Mouse (Mus musculus): ENCODE results near the gene Itpr3. TPM values are rescaled to one million over a fixed set of nuclear protein-coding genes. Genes with fewer than 3 reads are reported as not detected.

Itpr3 gene
- polyA plus RNA-seq, 1 experiment, result 10.6 TPM

DNA sequence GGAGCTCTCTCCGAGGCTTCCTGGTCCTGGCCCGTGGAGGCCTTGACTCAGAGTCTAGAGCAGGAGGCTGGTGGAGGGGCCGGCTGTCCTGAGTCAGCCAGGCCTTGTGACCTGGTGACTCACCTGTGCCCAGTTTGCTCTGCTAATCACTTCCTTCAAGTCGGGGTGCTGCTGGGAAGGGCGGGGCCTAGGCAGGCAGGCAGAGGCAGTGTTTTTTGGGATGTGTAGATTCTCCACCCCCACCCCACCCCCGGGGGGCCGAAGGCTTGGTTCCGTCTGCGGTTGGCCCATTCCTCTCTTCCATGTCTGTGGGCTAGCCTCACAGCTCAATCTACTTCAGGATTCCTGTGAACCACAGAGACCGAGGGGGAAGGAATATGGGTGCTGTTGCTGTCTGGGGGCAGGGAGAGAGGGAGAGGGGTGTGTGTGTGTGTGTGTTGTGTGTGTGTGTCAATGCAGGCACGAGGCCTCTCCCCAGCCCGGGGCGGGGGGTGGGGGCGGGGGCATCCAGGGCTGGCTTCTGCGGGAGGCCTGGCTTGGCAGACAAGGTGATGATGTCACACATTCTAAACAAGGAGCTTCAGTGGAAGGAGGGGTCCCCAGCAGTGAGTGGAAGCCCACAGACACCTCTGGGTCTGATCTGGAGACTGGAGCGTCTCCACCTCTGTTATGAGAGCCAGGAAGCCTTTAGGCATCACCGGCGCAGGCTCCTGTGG lies 18.6 kb upstream of the Itpr3 start:
- no peak for DNase-seq (ENCODE audit: low read depth)

GRCm38 (mm10) chr17:27039432-27040102 lies 17.5 kb upstream of the Itpr3 start:
- no peak for DNase-seq (ENCODE audit: low read depth)

GRCm38 (mm10) chr17:27040304-27041045 lies 16.6 kb upstream of the Itpr3 start:
- no peak for DNase-seq (ENCODE audit: low read depth)

DNA sequence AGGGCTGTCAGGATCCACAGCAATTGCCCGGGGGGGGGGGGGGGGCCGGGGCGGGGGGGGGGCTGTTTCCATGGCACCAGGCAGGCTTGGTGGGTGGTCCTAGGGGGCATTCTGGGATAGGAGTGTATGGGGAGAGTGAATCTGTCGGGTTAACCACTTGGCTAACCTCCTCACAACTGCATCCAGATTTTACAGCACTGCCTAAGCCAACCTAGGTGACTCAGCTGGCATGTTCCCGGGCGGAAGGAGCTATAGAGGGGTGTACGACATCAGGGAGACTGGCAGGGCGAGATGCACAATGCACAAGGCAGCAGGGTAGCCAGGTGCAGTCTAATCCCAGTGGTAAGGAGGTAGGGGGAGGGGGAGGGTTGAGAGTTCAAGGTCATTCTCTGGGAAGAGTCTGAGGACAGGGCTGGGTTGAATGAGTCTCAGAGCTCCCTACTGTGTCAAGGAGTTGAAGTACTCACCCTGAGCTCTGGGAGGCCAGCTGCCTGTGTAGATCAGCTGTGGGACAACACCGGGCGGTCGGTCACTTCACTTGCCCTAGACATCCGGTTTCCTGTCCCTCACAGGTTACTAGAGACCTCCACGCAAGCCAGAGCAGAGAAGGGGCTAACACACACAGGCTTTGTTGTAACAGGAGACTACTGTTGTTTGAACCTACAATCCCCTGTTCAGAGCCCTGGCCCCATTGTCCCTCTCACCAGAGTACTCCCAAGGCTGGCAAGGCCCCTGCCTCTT lies 15.9 kb upstream of the Itpr3 start:
- no peak for DNase-seq (ENCODE audit: low read depth)

- DNase-seq (ENCODE audit: low read depth), result no peak
Measured at GRCm38 (mm10) chr17:27041787-27042055, 15.4 kb upstream of the Itpr3 start.

DNA sequence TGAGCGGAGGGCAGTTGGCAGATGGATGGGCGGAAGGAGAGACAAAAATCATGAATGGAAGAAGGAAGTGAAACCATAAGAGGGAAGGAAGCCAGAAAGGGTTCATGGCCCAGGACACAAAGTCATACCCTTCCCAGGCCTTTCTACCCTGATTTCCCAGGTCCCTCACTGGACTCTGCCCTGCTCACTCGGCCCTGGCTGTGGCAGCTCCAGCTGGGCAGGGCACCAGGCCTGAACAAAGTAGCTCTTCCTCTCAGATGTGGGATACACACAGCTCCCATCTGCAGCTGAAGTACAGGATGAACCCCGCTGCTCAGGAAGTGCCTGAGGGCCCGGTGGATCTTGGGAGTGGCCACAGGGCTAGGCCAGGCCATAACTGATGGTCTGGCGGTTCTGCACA lies 14.3 kb upstream of the Itpr3 start:
- DNase-seq (ENCODE audit: low read depth), result no peak

GRCm38 (mm10) chr17:27045164-27045563 lies 11.9 kb upstream of the Itpr3 start:
- no peak for DNase-seq (ENCODE audit: low read depth)

DNA sequence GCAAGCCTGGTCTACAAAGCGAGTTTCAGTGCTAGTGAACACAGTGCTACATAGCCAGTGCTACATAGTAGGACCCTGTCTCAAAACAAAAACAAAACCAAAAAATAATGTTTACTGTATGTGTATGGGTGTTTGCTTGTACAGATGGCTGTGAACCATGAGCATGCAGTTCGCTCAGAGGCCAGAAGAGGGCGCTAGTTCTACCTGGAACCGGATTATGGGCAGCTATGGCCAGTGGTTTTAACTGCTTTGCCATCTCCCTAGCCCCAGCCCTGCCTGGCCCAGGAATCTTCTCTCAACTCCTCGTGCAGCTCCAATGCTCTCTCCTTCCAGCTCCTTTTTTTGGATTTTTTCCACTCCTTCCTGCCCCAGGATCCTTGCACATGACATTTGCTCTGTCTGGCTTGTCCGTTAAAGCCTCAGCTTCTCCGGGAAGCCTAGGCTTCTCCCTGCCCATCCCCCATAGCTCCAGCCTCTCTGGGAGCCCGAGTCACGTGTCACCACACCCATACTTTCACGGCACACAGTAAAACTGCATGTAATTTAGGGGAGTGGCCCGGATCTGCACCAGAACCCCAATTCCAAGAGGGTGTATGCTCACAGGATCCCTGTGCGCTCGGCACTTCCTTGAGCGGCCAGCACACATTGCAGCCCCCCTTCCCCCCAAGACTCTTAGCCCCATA lies 9.2 kb upstream of the Itpr3 start:
- DNase-seq (ENCODE audit: low read depth), result no peak

- DNase-seq (ENCODE audit: low read depth), result no peak
Measured at GRCm38 (mm10) chr17:27048445-27049239, 8.5 kb upstream of the Itpr3 start.

DNA sequence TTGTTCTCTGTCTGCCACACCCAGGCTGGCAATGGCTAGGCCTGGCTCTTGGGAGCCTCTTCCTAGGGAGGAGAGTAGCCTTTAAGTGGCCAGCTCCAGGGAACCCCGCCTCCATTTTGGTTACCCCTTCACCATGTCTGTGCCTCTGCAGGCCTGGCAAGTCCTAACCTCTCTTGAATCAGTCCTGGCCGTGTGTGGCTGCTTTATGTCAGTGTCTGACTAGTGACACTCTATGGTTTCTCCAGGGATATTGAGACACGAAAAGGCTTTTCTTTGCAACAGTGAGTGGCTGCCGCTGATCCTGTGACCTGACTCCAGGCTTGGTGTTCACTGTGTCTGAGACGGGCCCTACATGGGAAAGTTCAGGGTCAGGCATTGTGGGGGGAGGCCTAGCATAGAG lies 6.3 kb upstream of the Itpr3 start:
- no peak for DNase-seq (ENCODE audit: low read depth)

GRCm38 (mm10) chr17:27051514-27051913 lies 5.6 kb upstream of the Itpr3 start:
- DNase-seq (ENCODE audit: low read depth), result no peak

- no peak for DNase-seq (ENCODE audit: low read depth)
Measured at GRCm38 (mm10) chr17:27056170-27056569, 934 bp upstream of the Itpr3 start.

DNA sequence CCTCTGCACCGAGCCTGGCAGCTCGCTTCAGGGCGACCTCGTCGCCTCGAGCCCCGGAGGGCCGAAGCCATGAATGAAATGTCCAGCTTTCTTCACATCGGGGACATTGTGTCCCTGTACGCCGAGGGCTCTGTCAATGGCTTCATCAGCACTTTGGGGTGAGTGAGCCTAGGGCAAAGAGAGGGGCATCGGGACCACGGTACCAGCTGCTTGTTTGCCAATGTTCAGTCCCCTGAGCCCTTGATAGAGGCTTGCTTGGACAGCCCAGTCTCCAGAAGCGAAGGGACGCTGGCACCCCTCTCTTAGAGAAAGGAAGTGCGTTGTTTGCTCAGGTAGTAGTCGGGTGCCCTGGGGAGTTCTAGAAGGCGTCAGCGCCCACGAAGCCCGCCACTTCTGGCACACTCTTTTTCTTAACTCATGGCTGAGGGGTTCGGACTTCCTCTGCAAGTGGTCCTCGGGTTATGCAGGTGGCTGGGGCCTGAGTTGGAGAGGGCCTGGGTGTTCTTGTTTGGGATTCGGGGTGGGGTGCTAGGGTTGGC lies 482 bp downstream of the Itpr3 start:
- DNase-seq (ENCODE audit: low read depth), result no peak

- DNase-seq (ENCODE audit: low read depth), result no peak
Measured at GRCm38 (mm10) chr17:27060698-27061097, 3.6 kb downstream of the Itpr3 start.

DNA sequence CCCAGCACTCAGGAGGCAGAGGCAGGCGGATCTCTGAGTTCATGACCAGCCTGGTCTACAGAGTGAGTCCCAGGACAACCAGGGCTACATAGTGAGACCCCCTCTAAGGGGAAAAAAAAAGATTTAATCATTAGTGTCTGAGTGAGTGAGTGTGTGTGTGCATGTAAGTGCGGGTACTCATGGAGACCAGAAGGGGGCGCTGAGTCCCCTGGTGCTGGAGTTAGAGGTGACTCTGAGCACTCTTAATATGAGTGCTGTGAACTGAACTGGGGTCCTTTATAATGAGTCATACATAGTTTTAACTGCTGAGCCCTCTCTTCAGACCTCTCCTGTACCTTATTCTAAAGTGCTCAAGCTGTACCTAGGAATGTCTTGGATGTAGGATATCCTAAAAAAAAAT lies 4.6 kb downstream of the Itpr3 start:
- no peak for DNase-seq (ENCODE audit: low read depth)

DNA sequence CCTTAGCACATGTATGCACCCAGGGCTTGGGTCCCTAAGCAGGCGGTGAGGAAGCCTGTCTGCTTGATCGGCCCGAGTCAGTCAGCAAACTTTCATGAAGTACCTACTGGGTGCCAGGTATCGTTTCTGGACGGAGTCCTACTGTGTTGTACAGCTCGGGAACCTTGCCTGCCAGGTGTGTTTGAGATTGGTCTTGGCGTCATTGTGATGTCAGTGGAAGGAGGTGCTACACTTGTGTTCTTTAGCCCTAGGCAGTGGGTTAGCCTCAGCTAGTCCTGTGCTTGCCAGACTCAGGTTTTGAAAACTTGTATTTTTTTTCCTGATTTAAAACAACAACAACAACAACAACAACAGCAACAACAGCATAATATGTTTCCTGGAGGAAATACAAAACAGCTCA lies 5.6 kb downstream of the Itpr3 start:
- DNase-seq (ENCODE audit: low read depth), result no peak

DNA sequence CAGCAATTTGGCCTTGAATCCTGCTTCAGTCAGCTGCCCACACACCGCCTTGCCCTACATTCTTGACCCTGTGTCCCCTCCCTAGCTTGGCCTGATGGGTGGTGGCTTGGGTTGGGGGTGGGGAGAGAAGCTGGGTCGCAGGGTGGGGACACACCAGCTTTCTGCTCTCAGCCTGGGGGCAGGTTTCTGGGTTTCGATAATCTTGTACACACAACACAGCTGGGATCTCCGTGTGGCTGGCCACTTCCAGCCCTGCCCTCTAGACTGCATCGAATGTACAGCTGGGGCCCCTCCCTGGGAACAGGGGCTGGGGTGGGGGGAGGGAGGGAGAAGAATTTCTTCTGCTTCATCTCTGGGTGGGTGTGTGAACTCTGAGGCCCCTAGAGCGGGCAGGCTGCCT lies 6.6 kb downstream of the Itpr3 start:
- DNase-seq (ENCODE audit: low read depth), result no peak

DNA sequence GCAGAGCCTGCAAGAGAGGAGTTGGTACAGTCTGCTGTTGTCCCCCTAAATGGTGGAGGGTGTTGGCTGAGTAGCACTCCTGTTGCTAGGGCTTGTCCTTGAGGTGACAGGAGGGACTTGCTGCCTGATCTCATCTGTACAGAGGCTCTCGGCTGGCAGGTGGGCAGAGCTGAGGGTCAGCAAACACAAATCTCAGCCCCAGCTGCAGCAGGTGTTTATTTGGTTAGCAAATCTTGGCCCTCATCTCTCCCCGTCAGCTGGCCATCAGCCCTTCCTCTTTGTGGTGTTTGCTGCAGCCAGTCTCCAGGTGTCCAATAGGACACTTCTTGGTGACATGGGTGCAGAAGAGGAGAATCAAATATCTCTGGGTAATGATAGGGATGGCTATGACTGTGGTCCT lies 7.1 kb downstream of the Itpr3 start:
- no peak for DNase-seq (ENCODE audit: low read depth)

DNA sequence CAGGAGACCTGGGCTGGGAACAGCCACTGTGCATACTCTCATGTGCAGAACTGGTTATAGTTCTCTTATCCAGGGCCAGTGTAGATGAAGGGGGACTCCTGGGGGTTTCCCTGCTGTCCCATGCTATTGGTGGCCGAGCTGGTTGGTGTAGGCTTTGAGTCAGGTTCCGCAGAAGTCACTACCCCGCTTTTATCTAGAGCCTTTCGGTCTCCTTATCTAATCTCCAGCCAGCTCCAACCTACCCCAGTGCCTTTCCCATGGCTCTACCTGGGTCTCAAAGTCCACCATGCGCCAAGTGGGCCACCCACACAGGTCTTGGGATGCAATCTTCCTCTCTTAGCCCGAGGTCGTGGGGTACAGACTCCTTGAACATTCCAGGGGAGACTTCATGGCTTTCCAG lies 9.0 kb downstream of the Itpr3 start:
- DNase-seq (ENCODE audit: low read depth), result no peak

DNA sequence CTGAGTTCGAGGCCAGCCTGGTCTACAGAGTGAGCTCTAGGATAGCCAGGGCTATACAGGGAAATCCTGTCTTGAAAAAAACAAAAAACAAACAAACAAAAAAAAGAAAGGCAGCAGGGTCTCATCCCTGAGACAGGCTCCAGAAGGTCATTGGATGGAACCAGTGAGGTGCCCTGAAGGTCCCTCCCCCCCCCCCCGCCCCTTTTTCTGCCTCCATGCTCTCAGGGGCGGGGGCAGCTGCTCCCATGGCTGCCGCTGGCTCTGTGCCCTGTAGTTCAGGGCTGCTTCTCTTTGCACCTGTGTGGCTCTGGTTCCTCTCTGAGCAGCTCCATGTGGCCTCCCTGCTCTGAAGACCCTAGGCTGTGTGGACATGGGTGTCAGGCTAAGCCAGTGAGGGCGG lies 12.0 kb downstream of the Itpr3 start:
- no peak for DNase-seq (ENCODE audit: low read depth)

- no peak for DNase-seq (ENCODE audit: low read depth)
Measured at GRCm38 (mm10) chr17:27070913-27071312, 13.8 kb downstream of the Itpr3 start.
